Mouse (Mus musculus) left cerebral cortex, postnatal 14 days (tissue): ENCODE data around the gene Tmem198. TPM values are rescaled to one million over a fixed set of nuclear protein-coding genes. Genes with fewer than 3 reads are reported as not detected.

Experiments used
- DNase-seq, 2 experiments: peaks; one replicate each; pipeline ENCODE4 v3.0.0; 2021 to 2022; ENCODE audit warnings: low spot score in 2 of 2, mixed read lengths in 1 of 2
- intact Hi-C: fragments of 180-260 bp; cut with DNase I; formaldehyde crosslinking; loops from one replicate; pipeline ENCODE4 v1.15.1; 2025
- total RNA-seq, 2 experiments: library from RNA; stranded (reverse); gene quantifications; 2 replicates each; pipeline ENCODE4 v1.2.3; 2021

Tmem198 gene
- total RNA-seq, 2 experiments from 2014 or later: 76.1 to 77.3 TPM

- intact Hi-C loops: loop anchor here (5.0 kb wide), 1 partner anchor 118 kb away; no protein-coding TSS in a partner anchor
Measured at GRCm38 (mm10) chr1:75479635-75479989, 280 bp downstream of the Tmem198 start.

GRCm38 (mm10) chr1:75480036-75480435 lies 704 bp downstream of the Tmem198 start:
- DNase-seq: no peak
- intact Hi-C loops: no loop called here

More at GRCm38 (mm10) chr1:75479635-75479989, 280 bp downstream of the Tmem198 start:
- DNase-seq: no peak

GRCm38 (mm10) chr1:75480735-75481134 lies 1.4 kb downstream of the Tmem198 start:
- intact Hi-C loops: no loop called here
- no peak for DNase-seq

- no peak for DNase-seq
- intact Hi-C loops: no loop called here
Measured at GRCm38 (mm10) chr1:75486561-75486960, 7.2 kb downstream of the Tmem198 start.

GRCm38 (mm10) chr1:75487040-75487404 lies 7.7 kb downstream of the Tmem198 start:
- intact Hi-C loops: no loop called here
- DNase-seq: no peak

GRCm38 (mm10) chr1:75487405-75488161 lies 8.3 kb downstream of the Tmem198 start:
- intact Hi-C loops: no loop called here
- DNase-seq: peak; percentile 68 to 69

- DNase-seq: no peak
- intact Hi-C loops: no loop called here
Measured at GRCm38 (mm10) chr1:75490785-75491551, 11.6 kb downstream of the Tmem198 start.

- intact Hi-C loops: no loop called here
- DNase-seq: no peak
Measured at GRCm38 (mm10) chr1:75492579-75493170, 13.3 kb downstream of the Tmem198 start.

- intact Hi-C loops: no loop called here
- DNase-seq: no peak
Measured at GRCm38 (mm10) chr1:75494878-75495548, 15.7 kb downstream of the Tmem198 start.

GRCm38 (mm10) chr1:75498897-75499296 lies 19.6 kb downstream of the Tmem198 start:
- intact Hi-C loops: no loop called here
- no peak for DNase-seq

- intact Hi-C loops: no loop called here
Measured at GRCm38 (mm10) chr1:75499441-75499840, 20.1 kb downstream of the Tmem198 start.

GRCm38 (mm10) chr1:75501905-75502304 lies 22.6 kb downstream of the Tmem198 start:
- intact Hi-C loops: no loop called here
- DNase-seq: no peak

More at GRCm38 (mm10) chr1:75499441-75499840, 20.1 kb downstream of the Tmem198 start:
- DNase-seq: no peak

- intact Hi-C loops: no loop called here
- DNase-seq: no peak
Measured at GRCm38 (mm10) chr1:75502945-75503650, 23.8 kb downstream of the Tmem198 start.

- DNase-seq: no peak
- intact Hi-C loops: no loop called here
Measured at GRCm38 (mm10) chr1:75503651-75503980, 24.3 kb downstream of the Tmem198 start.

- intact Hi-C loops: no loop called here
- DNase-seq: peak in 1 of 2 experiments; percentile 60
Measured at GRCm38 (mm10) chr1:75504256-75505045, 25.1 kb downstream of the Tmem198 start.

GRCm38 (mm10) chr1:75505159-75505955 lies 26.0 kb downstream of the Tmem198 start:
- peak; percentile 81 to 82 for DNase-seq
- intact Hi-C loops: no loop called here

- DNase-seq: peak in 1 of 2 experiments; percentile 50
Measured at GRCm38 (mm10) chr1:75505956-75506831, 26.9 kb downstream of the Tmem198 start, which contains the start of gene Obsl1. Gene Obsl1, minus strand, starts transcription at chr1:75506452.

More at GRCm38 (mm10) chr1:75505956-75506831, 26.9 kb downstream of the Tmem198 start, which contains the start of gene Obsl1:
- intact Hi-C loops: no loop called here
